Mouse (Mus musculus) left cerebral cortex, postnatal 14 days (tissue): ENCODE data around the gene Selplg. TPM values are rescaled to one million over a fixed set of nuclear protein-coding genes. Genes with fewer than 3 reads are reported as not detected.

ENCODE experiments used
- DNase-seq, 2 experiments: peaks; one replicate each; pipeline ENCODE4 v3.0.0; 2021 to 2022; ENCODE audit warnings: low spot score in 2 of 2, mixed read lengths in 1 of 2
- intact Hi-C: fragments of 180-260 bp; cut with DNase I; formaldehyde crosslinking; loops from one replicate; pipeline ENCODE4 v1.15.1; 2025
- long read RNA-seq, 2 experiments: library from polyadenylated mRNA; stranded (forward); transcript quantifications; one replicate each; pipeline ENCODE4 v2.0.0; 2021
- total RNA-seq, 2 experiments: library from RNA; stranded (reverse); gene quantifications; 2 replicates each; pipeline ENCODE4 v1.2.3; 2021

Selplg gene
- 10 to 100 TPM; 25.9 to 27.2 TPM for total RNA-seq
- long read RNA-seq, experiment 1, transcript Selplg-201 (2 exons, 1,855 nt), result major isoform, 52 of 59 reads
- long read RNA-seq, experiment 1, partial matches to known transcripts, result 0 of 59 reads
- long read RNA-seq, experiment 1, other reads (novel, unspliced or antisense), result 7 of 59 reads
- long read RNA-seq, experiment 2, transcript Selplg-201 (2 exons, 1,855 nt), result major isoform, 41 of 43 reads
- long read RNA-seq, experiment 2, partial matches to known transcripts, result 0 of 43 reads
- long read RNA-seq, experiment 2, other reads (novel, unspliced or antisense), result 2 of 43 reads

DNA sequence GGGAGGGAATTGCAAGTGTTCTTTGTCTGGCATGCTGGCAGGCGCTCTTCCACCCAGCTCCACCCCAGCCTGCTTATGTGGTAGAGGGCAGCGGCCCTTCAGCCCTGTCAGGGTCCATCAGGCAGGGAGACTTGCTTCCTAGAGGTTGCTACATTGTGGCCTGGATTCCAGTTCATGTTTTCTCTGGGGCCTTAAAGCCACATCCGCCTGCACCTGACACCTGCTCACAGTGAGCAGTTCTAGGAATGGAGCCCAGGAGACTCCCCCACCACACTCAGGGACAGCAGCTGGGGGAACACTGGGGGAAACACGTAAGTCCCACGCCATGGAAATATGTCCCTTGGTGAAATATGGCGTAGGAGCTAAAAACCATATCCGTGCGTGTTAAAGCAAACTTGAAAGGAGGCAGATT lies at the start of gene Selplg:
Gene Selplg (minus strand): TSS at position 155 of the 412 bp plus-strand sequence.
- intact Hi-C loops, result no loop called here
- peak in 1 of 2 experiments; percentile 42 for DNase-seq

DNA sequence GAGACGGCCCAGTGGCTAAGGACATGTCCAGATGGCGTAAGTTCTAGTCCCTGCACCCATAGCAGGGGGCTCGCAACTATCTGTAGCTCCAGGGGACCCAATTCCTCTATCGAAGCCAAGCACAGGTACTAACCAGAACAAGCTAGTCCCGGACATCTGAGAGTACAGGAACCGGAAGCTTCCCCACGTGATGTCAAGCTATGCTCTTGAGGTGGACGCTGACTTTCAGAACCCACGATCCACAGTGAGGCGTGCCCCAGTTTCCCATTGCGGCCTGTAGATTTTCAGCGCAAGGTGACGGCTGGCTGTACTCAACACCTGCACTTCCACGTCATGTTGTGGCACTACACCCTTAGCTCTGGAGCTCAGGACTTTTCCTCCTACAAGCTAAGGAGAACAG lies 48.7 kb upstream of the Selplg start:
- no peak for DNase-seq
- intact Hi-C loops, result no loop called here

DNA sequence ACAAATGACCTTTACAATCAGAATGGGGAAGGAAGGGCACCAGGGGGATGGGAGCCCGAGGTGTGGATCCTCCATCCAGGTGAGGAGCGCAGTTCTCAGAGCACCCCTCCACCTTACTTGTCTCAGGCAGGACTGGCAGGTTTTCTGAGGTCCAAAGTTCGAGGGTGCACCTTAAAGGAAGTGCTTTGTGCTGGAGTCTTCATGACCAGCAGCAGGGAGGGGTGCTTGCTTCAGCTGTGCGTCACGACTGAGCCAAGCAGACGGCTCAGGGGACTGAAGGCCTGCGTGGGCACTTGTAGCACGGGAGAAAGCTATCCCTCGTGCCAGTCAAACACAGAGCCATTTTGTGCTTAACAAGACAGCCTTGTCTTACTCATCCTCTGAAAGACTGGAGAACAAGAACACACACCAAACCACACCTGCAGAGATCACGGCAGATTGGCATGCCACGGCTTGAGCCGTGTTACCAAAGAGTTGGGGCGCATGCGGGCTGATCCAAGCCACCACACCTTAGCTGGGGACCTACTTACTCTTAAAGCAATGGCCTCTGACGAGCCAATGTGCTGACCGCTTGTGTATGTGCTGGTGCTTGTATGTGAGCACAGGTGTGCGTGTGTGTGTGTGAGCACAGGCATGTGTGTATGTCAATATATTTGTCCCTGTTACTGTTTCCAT lies 46.6 kb upstream of the Selplg start:
- intact Hi-C loops, result no loop called here
- peak in 1 of 2 experiments; percentile 45 for DNase-seq

DNA sequence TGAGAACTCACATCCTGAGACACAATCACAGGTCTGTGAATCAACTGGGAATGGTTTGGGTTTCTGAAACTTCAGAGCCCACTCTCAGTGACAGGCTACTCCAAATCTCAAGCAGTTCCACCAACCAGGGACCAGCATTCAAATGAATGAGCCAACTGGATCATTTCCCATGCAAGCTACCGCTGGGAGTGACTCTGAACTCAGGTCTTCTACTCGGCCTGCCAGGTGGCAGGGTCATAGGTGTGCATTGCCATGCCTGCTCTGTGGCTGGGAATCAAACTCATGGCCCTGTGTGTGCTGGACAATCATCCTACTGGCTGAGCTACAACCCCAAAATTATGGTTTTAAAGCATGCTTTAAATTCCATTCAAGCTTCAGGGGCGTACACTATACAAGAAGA lies 45.1 kb upstream of the Selplg start:
- DNase-seq, result no peak
- intact Hi-C loops, result no loop called here

DNA sequence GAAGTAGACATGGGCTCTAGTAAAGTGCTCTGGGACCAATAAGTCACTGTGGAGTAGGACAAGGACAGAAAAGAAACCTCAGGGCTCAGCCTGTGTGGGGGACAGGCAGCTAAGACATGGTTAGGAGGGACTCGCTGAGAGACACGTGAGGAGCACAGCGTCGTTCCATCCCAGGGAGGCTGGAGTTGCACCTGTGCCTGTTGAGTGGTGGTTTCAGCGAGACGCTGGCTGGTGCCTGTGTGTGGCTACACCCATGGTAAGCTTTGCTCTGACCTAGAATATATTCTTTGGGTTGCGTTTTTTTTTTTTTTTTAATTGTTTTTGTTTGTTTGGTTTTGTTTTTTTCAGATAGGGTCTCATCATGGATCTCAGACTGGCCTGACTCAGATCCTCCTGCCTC lies 43.7 kb upstream of the Selplg start:
- no peak for DNase-seq
- intact Hi-C loops, result no loop called here

DNA sequence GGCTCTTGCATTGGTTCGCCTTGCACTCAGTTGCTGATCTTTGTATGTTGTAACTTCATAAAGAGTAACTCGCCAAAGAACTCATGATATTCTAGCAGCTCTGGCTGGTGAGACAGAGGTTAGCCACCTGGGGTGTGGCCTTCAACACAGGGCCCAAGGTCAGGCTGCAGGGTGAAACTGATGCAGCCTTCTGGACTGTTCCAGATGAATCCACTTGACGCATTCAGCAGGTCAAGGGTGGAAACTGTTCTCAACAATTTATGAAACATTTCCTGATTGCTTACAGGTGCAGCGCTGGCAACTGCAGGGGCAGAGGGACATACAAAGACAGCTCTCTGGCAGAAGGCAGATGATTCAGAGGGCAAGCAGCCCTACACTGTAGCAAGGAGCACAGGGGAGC lies 43.2 kb upstream of the Selplg start:
- no peak for DNase-seq

DNA sequence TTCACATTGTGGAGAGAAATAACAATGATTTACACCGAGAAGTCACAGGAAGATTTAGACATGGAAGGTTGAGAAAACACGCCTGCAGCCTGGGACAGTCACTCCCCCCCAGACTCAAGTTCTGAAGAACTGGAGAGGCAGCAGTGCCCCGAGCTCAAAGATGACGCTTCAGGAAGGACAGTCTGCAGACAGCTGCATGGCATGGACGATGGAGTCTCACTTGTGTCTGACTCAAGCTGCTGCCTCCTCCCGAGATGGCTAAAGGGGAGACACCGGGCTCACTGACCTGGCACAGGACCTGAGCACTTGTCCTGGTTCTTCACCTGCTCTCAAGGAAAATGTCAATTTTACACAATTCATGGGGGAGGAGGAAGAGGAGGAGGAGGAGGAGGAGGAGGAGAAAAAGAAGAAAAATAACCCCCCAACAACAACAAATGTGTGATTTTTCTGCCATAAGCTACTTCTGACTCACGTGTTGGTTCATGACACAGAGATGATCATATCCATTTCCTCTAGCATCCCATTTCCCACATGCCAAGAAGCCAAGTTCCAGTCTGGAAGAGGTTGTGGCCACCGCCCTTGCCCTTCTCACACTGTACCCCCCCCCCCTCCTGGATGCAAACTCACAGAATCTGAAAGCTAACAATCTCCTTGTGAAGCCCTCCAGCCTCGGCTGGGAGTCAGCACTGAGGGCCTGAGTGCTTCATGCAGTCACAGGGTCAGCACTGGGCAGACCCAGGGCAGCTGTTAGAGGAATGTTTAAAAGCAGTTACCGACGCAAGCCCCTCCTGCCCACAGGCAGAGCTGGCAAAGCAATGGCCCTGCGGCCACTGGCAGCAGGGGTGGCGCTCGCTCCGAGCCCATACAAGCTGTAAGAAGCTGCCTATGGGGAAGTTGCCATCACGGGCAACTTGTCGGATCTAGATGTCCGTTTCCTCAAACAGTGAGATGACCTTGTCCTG lies 41.9 kb upstream of the Selplg start:
- no peak for DNase-seq
- intact Hi-C loops, result loop anchor here (5.0 kb wide), 1 partner anchor 33 kb away; the partner anchor contains the start of gene Coro1c

More for the DNA sequence above, 43.2 kb upstream of the Selplg start:
- intact Hi-C loops, result no loop called here

DNA sequence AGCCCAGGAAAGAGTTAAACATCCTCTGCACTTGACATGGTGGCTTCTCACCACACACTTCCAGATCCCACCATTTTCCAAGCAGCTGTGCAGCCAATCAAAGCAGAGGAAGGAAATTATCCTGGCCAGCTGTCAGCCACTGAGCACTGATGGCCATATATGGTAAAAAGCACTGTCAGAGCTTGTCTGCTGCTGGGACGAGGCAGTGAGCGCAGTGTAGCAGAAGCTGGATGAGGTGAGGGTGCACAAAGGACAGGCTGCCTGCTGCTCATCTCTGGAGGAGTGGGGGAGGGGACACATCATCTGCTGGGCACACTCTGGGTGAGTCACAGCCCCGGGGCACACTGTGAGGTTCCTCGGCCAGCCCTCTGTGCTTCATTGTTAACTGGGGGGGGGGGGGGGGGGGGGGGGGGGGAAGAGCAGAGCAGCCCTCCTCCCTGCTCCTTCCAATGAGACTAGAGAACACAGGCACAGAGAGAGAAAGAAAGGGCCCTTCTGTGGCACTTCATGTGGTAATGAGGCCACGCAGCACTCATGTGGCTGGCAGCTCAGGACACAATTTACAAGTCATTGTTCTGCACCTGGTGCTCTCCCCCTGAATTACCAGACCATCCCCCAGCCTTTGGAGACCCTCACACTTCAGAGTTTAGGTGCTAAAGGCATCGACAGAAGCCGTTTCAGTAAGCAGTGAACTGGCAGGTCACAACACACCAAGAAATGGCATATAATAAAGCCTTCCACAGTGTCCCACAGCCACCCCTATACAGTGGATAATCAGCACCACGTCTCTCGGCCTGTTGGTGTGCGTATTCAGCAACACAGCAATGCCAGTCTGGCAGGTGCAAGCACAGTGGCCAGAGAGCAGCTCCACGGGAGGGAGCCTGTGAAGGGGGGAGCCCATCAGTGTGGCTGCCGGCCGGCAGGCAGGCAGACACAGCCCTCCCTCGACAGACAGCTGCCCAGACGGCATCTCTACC lies 40.8 kb upstream of the Selplg start:
- intact Hi-C loops, result loop anchor here (5.0 kb wide), 1 partner anchor 34 kb away; the partner anchor contains the start of gene Coro1c
- DNase-seq, result peak; percentile 67 to 90

DNA sequence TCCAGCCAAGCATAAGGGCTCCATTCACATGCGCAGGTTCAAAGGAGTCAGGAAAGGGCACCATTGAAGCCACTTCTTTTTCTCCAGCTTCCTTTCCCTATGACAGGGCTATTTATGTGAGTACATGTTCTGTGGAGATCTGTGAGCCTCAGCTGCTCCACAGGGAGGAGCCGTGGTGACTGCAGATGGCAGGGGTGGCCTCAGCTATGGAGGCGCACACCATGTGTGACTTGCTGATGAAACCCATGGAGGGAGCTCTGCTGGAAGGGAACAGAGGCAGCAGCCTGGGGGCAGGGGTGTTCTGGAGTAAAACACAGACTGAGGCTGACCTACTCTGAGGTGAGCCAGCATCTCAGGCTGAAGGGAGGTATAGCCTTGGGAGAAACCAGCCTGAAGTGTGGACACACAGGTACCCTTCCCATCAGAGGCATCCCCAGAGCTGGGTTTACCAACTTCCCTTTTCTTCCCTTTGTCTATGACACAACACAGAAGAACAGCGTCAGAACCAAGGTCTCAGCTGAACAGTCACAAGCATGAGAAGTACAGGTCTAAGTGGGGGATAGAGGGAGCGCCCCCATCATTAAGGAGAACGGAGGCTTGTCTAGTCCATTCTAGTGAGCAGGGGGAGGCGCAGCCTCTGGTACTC lies 39.6 kb upstream of the Selplg start:
- peak in 1 of 2 experiments; percentile 66 for DNase-seq
- intact Hi-C loops, result loop anchor here (5.0 kb wide), 1 partner anchor 35 kb away; the partner anchor contains the start of gene Coro1c

DNA sequence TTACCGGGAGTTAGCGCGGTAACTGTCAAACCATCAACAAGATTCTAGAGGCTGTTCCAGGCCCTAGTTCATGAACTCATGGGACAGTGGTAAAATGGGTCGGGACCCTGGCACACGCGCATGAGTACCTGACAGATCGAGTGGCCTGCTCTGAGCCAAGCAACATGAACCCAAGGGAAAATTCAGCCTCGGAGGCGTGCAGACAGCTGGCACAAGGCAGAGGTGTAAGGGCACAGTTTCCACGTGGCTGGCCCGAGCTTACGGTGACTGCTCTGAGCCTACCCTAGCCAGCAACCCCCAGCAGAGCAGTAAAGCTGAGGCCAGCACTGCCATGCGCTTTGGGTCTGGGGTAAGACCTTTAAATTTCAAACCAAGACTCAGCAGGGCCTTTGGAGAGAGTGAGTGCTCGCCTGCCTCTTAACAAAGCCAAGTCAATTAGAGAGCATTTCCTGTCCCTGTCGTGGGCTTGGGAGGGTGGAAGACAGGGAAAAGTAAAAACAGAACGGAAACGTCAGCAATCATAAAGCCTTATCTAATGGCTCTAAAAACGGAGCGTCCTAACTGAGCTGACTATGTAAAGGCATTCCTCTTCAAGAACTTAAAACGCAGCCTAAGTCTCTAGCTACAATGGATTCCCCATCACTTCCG lies 38.1 kb upstream of the Selplg start:
- DNase-seq, result no peak
- intact Hi-C loops, result loop anchor here (5.0 kb wide), 1 partner anchor 37 kb away; the partner anchor contains the start of gene Coro1c

DNA sequence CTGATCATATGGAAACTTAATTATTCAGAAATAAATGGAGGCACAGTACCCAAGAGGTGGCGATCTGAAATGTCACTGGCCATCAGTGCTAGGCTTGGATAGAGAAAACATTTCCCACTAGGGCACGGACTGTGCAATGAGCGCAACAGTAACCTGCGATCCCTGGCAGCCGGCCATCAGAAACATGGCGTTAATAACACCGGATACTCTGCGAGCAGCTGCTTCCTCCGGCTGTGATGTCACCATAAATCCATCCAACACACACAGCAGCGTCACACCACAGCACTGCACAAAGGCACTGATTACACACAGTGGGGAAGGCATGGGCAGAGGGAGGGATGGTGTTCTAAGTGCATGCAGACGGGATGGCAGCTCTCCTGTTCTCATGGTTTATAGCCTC lies 36.7 kb upstream of the Selplg start:
- intact Hi-C loops, result no loop called here
- no peak for DNase-seq

DNA sequence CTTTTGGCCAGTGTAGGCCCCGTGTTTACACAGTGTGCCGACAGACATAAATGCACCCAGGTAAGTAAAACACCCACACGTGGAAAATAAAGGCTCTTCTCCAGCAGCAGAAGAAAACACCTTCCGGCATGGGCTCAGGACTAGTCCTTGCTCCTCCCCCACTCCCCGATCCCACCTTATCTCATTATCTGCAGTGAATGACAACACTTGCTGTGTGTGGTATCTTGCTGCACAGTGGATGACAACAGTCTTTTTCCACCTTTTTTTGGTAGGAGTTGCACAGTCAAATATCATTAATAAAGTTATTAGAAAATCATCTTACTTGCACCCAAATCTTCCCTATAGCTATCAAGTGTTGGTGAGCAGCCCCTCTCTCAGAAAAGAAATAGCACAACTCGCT lies 32.5 kb upstream of the Selplg start:
- intact Hi-C loops, result no loop called here

DNA sequence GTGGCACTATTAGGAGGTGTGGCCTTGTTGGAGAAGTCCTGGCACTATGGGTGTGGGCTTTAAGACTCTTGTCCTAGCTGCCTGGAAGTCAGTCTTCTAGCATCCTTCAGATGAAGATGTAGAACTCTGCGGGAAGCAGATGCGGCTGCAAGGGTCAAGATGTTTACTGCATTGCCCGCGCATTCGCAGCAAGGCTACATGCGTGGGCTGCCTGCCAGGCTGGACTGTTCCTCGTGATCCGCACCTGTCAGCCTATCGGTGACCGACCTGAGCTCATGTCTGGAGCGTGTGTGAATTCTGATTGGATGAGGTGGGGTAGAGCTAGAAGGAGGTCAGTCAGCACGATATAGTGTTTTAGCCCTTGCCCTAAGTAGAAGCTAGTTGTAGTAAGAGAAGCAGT lies 31.6 kb upstream of the Selplg start:
- intact Hi-C loops, result no loop called here
- no peak for DNase-seq

More for the DNA sequence above, 32.5 kb upstream of the Selplg start:
- no peak for DNase-seq

DNA sequence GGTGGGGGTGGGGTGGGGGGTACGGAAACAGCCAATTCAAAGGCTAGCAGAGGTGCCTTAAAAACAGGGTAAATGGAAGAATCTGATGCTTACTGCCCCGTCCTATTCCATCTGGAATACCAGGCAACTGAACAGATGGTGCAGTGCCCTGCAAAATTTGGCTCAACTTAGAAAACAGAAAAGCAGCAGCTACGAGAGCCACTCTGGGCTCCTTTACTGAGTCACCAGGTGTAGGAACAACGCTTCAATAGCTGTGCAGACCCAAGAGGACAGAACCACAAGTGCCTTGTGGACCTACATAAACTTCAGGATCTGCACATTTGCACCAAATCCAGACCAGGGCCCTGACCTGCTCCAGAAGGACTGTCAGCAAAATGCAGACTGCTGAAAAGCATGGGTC lies 30.0 kb upstream of the Selplg start:
- DNase-seq, result no peak
- intact Hi-C loops, result no loop called here

DNA sequence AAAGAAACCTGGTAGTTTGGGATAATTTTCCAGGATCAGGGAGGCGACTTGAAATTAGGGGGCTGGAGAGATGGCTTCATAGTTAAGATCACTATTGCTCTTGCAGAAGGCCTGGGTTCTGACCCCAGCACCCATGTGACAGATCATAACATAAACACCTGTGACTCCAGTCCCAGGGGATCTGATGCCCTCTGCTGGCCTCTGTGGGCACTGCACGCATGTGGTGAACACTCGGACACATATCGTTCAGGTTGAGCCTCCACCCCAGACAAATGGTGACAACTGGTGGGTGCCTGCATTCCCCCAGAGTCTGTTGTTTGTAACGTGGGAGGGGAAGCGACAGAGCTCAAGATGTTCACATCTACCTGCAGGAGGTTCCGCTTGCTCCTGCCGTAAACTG lies 28.9 kb upstream of the Selplg start:
- intact Hi-C loops, result no loop called here
- DNase-seq, result peak in 1 of 2 experiments; percentile 45

DNA sequence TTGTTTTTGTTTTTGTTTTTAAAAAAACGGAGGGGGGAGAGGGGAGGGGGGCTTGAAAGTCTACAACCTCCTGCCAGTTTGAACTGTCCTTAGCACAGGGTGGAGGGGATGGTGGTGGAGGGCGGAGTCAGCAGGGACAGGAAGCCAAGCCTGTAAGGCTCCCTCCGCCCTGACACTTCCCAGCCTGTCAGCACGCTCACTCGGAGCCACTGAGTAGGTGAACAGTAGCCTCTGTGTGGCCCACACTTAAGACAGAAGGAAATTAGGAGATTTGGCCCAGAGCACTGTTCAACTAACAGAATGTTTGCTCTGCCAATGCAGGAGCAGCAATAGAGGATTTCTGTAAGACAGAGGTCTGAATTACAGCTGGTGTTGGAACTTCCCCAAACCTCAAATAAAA lies 26.5 kb upstream of the Selplg start:
- DNase-seq, result no peak
- intact Hi-C loops, result loop anchor here (10.0 kb wide), 1 partner anchor 46 kb away; the partner anchor contains the start of gene Coro1c

DNA sequence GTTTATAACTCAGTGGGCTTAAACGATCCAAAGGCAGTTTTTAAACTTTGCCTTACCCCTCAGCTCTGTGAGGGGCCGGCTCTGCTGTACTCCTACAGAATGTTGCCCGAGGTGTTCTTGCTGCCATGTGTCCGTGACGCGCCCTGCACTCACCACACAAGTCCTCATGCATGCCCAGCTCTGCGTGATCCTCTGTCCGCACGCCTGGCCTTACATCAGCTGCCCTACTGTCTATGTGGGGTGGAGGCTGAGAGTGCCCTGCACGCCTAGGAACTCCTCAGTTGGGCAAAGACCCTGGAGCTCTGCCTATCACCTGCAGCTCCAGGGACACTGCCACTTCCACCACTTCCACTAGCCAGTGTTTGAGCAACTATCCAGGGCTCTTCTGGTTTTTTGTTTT lies 26.1 kb upstream of the Selplg start:
- no peak for DNase-seq
- intact Hi-C loops, result loop anchor here (10.0 kb wide), 1 partner anchor 46 kb away; the partner anchor contains the start of gene Coro1c
